9 mouse cellular contexts compared by ENCODE assay signal in genomic region chr10:76117966-76118365, GRCm38 (mm10). TPM values are rescaled to one million over a fixed set of nuclear protein-coding genes. Genes with fewer than 3 reads are reported as not detected.
DNase-seq lines count a peak whose midpoint lies in the region; ATAC-seq and TF ChIP-seq lines count a peak whose summit lies in the region.
"Had no signal": no experiment of that assay in that cellular context is flagged by ENCODE, and none has a peak within 500 bp of the region (broad histone marks: within the 10 kb centered on the region; RNA-seq: fewer than 3 reads in every experiment).

No protein-coding gene starts in this region.

- TF ChIP-seq CTCF in kidney, adult 2 months (conservative IDR thresholded peaks at IDR 0.05; ENCODE audit: insufficient read depth, insufficient read length, low read depth, low read length): peak; percentile 78
- peak; percentile 84 for TF ChIP-seq CTCF in small intestine, adult 2 months (IDR thresholded peaks at IDR 0.05; ENCODE audit: extremely low read depth, insufficient read length, insufficient replicate concordance, low read depth, low read length)

- no peak overlapping the region for H3K9ac ChIP-seq in forebrain, embryonic 16.5 days (replicated peaks; ENCODE audit: low read depth, low read length)

- H3K27me3 ChIP-seq in kidney, adult 2 months (replicated peaks; ENCODE audit: control insufficient read depth, insufficient read depth, low read length): no peaks in the 10 kb centered on the region
- no peaks in the 10 kb centered on the region for H3K27me3 ChIP-seq in small intestine, adult 2 months (ENCODE audit: control insufficient read depth, insufficient read depth, low read length)
- H3K27me3 ChIP-seq in forebrain, embryonic 16.5 days (replicated peaks; ENCODE audit: control insufficient read depth, insufficient read depth, low read length): no peaks in the 10 kb centered on the region

- WGBS in kidney, adult 2 months: 25% methylated on average over 5 of the region's 5 CpGs
- 22% methylated on average over 5 of the region's 5 CpGs for WGBS in small intestine, adult 2 months
- 28% methylated on average over 5 of the region's 5 CpGs for WGBS in forebrain, embryonic 16.5 days

- TF ChIP-seq POLR2A in kidney, adult 2 months (IDR thresholded peaks at IDR 0.05; ENCODE audit: low read depth, low read length): no peak
- no peak for TF ChIP-seq POLR2A in small intestine, adult 2 months (IDR thresholded peaks at IDR 0.05; ENCODE audit: low read depth, low read length)

- no peak overlapping the region for H3K4me2 ChIP-seq in forebrain, embryonic 16.5 days (ENCODE audit: low read length)

- no peaks in the 10 kb centered on the region for H3K36me3 ChIP-seq in kidney, adult 2 months (ENCODE audit: control insufficient read depth, insufficient read depth, low read length)
- H3K36me3 ChIP-seq in small intestine, adult 2 months (ENCODE audit: control insufficient read depth, insufficient read depth, low read length): no peaks in the 10 kb centered on the region
- no peaks in the 10 kb centered on the region for H3K36me3 ChIP-seq in forebrain, embryonic 16.5 days (ENCODE audit: control insufficient read depth, insufficient read depth)

- H3K4me1 ChIP-seq in kidney, adult 2 months (ENCODE audit: control insufficient read depth, insufficient read depth, low read length): no peaks in the 10 kb centered on the region
- H3K4me1 ChIP-seq in small intestine, adult 2 months (ENCODE audit: control insufficient read depth, insufficient read depth, insufficient read length, low read length): peaks cover 19% of the 10 kb centered on the region
- 0 out of 2 replicates have a peak, but pooled peaks cover 3% of the 10 kb centered on the region for H3K4me1 ChIP-seq in forebrain, embryonic 16.5 days (replicated peaks; ENCODE audit: control insufficient read depth, insufficient read depth, low read length)

- DNase-seq in right cerebral cortex, adult 2 months (ENCODE audit: low spot score in 2 of 2): peak; percentile 9 to 22
- DNase-seq in right cerebral cortex, postnatal 25 days: no peak
- DNase-seq in adrenal gland, postnatal 10 days: peak; percentile 82
- peak; percentile 19 for DNase-seq in embryo, embryonic 11.5 days (ENCODE audit: low read depth, low spot score)
- peak; percentile 68 for DNase-seq in kidney, adult 2 months
- DNase-seq in lung, adult 18-20 months: peak; percentile 42 to 53

- H3K27ac ChIP-seq in kidney, adult 2 months (ENCODE audit: insufficient read depth, low read depth, low read length): no peak overlapping the region
- no peak overlapping the region for H3K27ac ChIP-seq in small intestine, adult 2 months (ENCODE audit: insufficient read depth, low read depth, low read length)
- H3K27ac ChIP-seq in forebrain, embryonic 16.5 days (ENCODE audit: low read length): no peak overlapping the region

- H3K9me3 ChIP-seq in forebrain, embryonic 16.5 days (ENCODE audit: control insufficient read depth, low read length): no peaks in the 10 kb centered on the region

- H3K4me3 ChIP-seq in kidney, adult 2 months (ENCODE audit: insufficient read depth, low read depth, low read length): no peak overlapping the region
- H3K4me3 ChIP-seq in small intestine, adult 2 months (ENCODE audit: low read depth, low read length): no peak overlapping the region
- no peak overlapping the region for H3K4me3 ChIP-seq in forebrain, embryonic 16.5 days (replicated peaks; ENCODE audit: low read length)

- no peak for ATAC-seq in forebrain, embryonic 16.5 days

RNA-seq across cellular contexts. Expression of gene Slc5a4b, which starts 7.2 kb away (rescaled TPM):
- not detected for total RNA-seq in adrenal gland, postnatal 10 days (2021)
- polyA plus RNA-seq in kidney, adult 2 months (2012; rRNA removed): 0.07 and 0.08 TPM in 2 replicates
- polyA plus RNA-seq in small intestine, adult 2 months (2012; rRNA removed): 3.2 and 53.8 TPM in 2 replicates
- polyA plus RNA-seq in forebrain, embryonic 16.5 days (2015; fragmentation: Nextera tagmentation; extraction: Ambion mirVana): not detected in 2 replicates
- total RNA-seq: gastrocnemius, postnatal 36 days had no signal

RNA-seq across cellular contexts. Expression of gene Slc5a4a, which starts 29.3 kb away (rescaled TPM):
- total RNA-seq in adrenal gland, postnatal 10 days (2021): not detected
- polyA plus RNA-seq in kidney, adult 2 months (2012; rRNA removed): not detected in 2 replicates
- polyA plus RNA-seq in small intestine, adult 2 months (2012; rRNA removed): 4.6 and 51.9 TPM in 2 replicates
- not detected in 2 replicates for polyA plus RNA-seq in forebrain, embryonic 16.5 days (2015; fragmentation: Nextera tagmentation; extraction: Ambion mirVana)
- total RNA-seq: gastrocnemius, postnatal 36 days had no signal
